7 mouse cellular contexts compared by ENCODE assay signal in the genomic region with DNA sequence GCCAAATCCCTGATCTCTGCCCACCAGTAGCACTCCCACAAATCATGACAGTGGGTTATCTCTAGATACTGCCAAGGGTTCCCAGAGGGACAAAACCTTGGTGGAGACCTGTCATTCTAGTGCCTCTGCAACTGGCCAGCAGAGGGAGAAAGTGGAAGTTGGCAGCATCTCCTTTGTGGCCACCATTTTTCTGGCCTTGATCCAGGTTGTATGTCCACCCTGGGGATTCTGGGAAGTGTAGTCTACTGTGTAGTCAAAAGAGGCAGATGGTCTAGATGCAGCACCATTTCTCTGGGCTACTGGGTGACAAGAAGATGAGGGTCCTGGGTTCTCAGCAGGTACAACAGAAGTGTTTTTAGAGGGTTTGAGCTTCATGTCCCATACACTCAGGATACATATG.
DNase-seq lines count a peak whose midpoint lies in the region; ATAC-seq and TF ChIP-seq lines count a peak whose summit lies in the region.

No protein-coding gene starts in this region.

- peak; percentile 79 for TF ChIP-seq CTCF in hindbrain, postnatal 0 days (IDR thresholded peaks at IDR 0.05; ENCODE audit: low read depth)
- peak; percentile 19; the same call in 1 of the 2 replicates for TF ChIP-seq CTCF in lung, adult 2 months (IDR thresholded peaks at IDR 0.05; ENCODE audit: insufficient read depth, low read length)

- peaks cover 7% of the 10 kb centered on the region; the same call in 1 of the 2 replicates for H3K4me1 ChIP-seq in hindbrain, postnatal 0 days (ENCODE audit: insufficient read depth, low read length)
- H3K4me1 ChIP-seq in hindbrain, embryonic 10.5 days (replicated peaks) = no peaks in the 10 kb centered on the region
- H3K4me1 ChIP-seq in ES-E14 (ENCODE audit: control insufficient read depth in 2 of 2, insufficient read depth in 2 of 2, low read length in 2 of 2, poor library complexity in 1 of 2) = no peaks in the 10 kb centered on the region
- no peaks in the 10 kb centered on the region for H3K4me1 ChIP-seq in lung, adult 2 months (ENCODE audit: control insufficient read depth, insufficient read depth, low read length)

- no peaks in the 10 kb centered on the region for H3K27me3 ChIP-seq in hindbrain, postnatal 0 days (ENCODE audit: insufficient read depth, low read length)
- H3K27me3 ChIP-seq in hindbrain, embryonic 10.5 days (ENCODE audit: insufficient read depth, poor library complexity, severe bottlenecking) = peaks cover 11% of the 10 kb centered on the region

- peak; percentile 49 for ATAC-seq in hindbrain, postnatal 0 days
- no peak for ATAC-seq in inflammation-experienced regulatory T-cells, adult 6 months

- no peak overlapping the region for H3K9ac ChIP-seq in hindbrain, postnatal 0 days (replicated peaks; ENCODE audit: low read length)
- no peak overlapping the region for H3K9ac ChIP-seq in ES-E14 (ENCODE audit: insufficient read depth, low read depth, low read length, poor library complexity, severe bottlenecking)

- no peak overlapping the region for H3K4me2 ChIP-seq in hindbrain, postnatal 0 days (ENCODE audit: low read depth, low read length)

- H3K9me3 ChIP-seq in hindbrain, postnatal 0 days (ENCODE audit: low read length) = no peaks in the 10 kb centered on the region
- H3K9me3 ChIP-seq in hindbrain, embryonic 10.5 days = no peaks in the 10 kb centered on the region
- H3K9me3 ChIP-seq in ES-E14 (ENCODE audit: control insufficient read depth, insufficient read depth, low read depth, low read length) = no peaks in the 10 kb centered on the region

- in situ Hi-C loops in ES-E14 (cut with MboI; ENCODE audit: low sequenced_read_pairs in 2 of 2, unreplicated experiment in 2 of 2) = no loop called here

- H3K27ac ChIP-seq in hindbrain, postnatal 0 days = no peak overlapping the region
- H3K27ac ChIP-seq in hindbrain, embryonic 10.5 days = no peak overlapping the region
- H3K27ac ChIP-seq in ES-E14 (ENCODE audit: insufficient read depth, low read depth, low read length, poor library complexity, severe bottlenecking) = no peak overlapping the region

- H3K36me3 ChIP-seq in hindbrain, postnatal 0 days (ENCODE audit: insufficient read depth, low read length) = no peaks in the 10 kb centered on the region
- H3K36me3 ChIP-seq in hindbrain, embryonic 10.5 days = no peaks in the 10 kb centered on the region
- H3K36me3 ChIP-seq in ES-E14 (ENCODE audit: control insufficient read depth, insufficient read depth, low read length, poor library complexity, severe bottlenecking) = no peaks in the 10 kb centered on the region

- TF ChIP-seq POLR2A in lung, adult 2 months (IDR thresholded peaks at IDR 0.05; ENCODE audit: borderline replicate concordance, extremely low read depth, low read depth, low read length) = no peak

- peak; percentile 94 for DNase-seq in hindbrain, postnatal 0 days (ENCODE audit: low spot score)
- no peak for DNase-seq in hindbrain, embryonic 10.5 days (ENCODE audit: low spot score)
- DNase-seq in 416B (ENCODE audit: low read depth) (peak; percentile 75), ES-E14 (ENCODE audit: low read depth, low spot score) (no peak)
- peak; percentile 82 to 91 for DNase-seq in cerebellum, postnatal 10 days
- peak; percentile 15 for DNase-seq in lung, adult 2 months

- H3K4me3 ChIP-seq in hindbrain, postnatal 0 days (ENCODE audit: low read length) = no peak overlapping the region
- no peak overlapping the region for H3K4me3 ChIP-seq in hindbrain, embryonic 10.5 days
- no peak overlapping the region for H3K4me3 ChIP-seq in ES-E14 (ENCODE audit: insufficient read depth in 1 of 2, low read depth in 1 of 2, low read length in 2 of 2, poor library complexity in 1 of 2, severe bottlenecking in 1 of 2)
- H3K4me3 ChIP-seq in lung, adult 2 months (replicated peaks; ENCODE audit: extremely low read depth, low read depth, low read length) = no peak overlapping the region

TF ChIP-seq in ES-E14, 5 proteins besides CTCF, POLR2A, EP300 and RAD21:
- TF ChIP-seq ZNF384 (IDR thresholded peaks at IDR 0.05; ENCODE audit: low read depth, low read length) (no peak), ZC3H11A (IDR thresholded peaks at IDR 0.05; ENCODE audit: borderline replicate concordance, low read depth, low read length) (no peak), HCFC1 (IDR thresholded peaks at IDR 0.05; ENCODE audit: borderline replicate concordance, insufficient read depth, low read length) (peak; percentile 78; the same call in 1 of the 2 replicates), MAFK (IDR thresholded peaks at IDR 0.05; ENCODE audit: insufficient read depth, low read depth, low read length) (no peak), CHD2 (IDR thresholded peaks at IDR 0.05; ENCODE audit: low read depth, low read length) (no peak)

Comparison
In these comparisons a context has a peak if more than half of its experiments do, and no peak if none do; other contexts are left out.
1. DNase-seq: peak in hindbrain, postnatal 0 days (single experiment), 416B (single experiment), cerebellum, postnatal 10 days (2 of 2) and lung, adult 2 months (single experiment); none in hindbrain, embryonic 10.5 days (single experiment) and ES-E14 (single experiment).